Mouse (Mus musculus) olfactory bulb, adult 2 months (tissue): ENCODE data around the gene Cadm4.
"Not testable (repeated sequence)": the region's sequence is repeated elsewhere in the genome, so short reads cannot be mapped to it uniquely, and the experiment has no call there.

ENCODE experiments used
- CTCF ChIP-seq: fragments of 200-500 bp; IDR thresholded peaks from 2 replicates; pipeline ENCODE4 v1.5.1; 2012; ENCODE audit warnings: low read depth, mild to moderate bottlenecking, low read length, moderate library complexity; ENCODE audit not compliant: insufficient read depth
- POLR2A ChIP-seq: fragments of 200-500 bp; IDR thresholded peaks from 2 replicates; pipeline ENCODE4 v1.6.1; 2012; ENCODE audit warnings: mild to moderate bottlenecking, low read depth, low read length, moderate library complexity; ENCODE audit not compliant: insufficient read depth

DNA sequence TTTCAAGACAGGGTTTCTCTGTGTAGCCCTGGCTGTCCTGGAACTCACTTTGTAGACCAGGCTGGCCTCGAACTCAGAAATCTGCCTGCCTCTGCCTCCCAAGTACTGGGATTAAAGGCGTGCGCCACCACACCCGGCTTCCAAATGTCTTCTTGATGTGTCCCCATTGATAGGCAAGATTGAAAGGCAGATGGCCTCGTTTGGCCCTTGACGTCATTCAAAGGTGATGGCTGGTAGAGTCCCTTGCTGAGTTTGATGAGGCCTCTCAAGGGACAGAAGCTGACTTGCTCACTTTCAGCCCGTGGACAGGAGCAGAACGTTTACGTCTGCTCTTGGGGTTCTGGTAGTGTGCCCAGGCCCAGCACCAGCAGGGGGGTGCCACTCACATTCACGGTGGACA is 38.2 kb downstream of the Cadm4 start:
- not testable (repeated sequence) for TF ChIP-seq POLR2A, CTCF
